8 mouse cellular contexts compared by ENCODE assay signal in the genomic region with DNA sequence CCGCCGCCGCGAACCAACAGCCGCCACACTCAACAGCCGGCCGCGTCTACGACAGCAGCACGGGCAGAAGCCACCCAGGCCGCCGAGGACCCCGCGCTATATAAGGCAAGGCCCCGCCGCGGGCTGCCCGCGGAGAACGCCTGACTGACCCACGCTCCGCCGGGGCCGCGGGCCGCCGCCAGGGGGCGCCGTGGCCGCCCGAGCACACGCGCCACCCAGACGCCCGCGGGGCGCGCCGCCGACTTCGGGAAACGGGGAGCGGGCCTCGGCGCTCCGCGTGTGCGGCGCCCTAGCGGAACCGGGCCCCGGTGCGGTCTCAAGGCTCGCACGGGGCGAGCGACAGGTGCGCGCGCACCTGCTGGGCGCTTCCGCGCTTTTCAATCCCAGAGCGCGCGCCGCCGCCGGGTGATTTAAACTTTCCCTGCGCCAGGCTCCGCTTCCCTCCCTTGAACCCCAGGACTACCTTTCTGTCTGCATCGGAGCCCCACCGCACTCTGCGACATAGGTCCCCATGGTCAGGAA. TPM values are rescaled to one million over a fixed set of nuclear protein-coding genes. Genes with fewer than 3 reads are reported as not detected.
DNase-seq lines count a peak whose midpoint lies in the region; ATAC-seq and TF ChIP-seq lines count a peak whose summit lies in the region.

A gene (minus strand): TSS at position 153 of the 522 bp plus-strand sequence.

- peak; percentile 95 for DNase-seq in CD4-positive, CD25-positive, alpha-beta regulatory T cell, adult 2 months (ENCODE audit: low read depth, low spot score)
- peak; percentile 68 for DNase-seq in brain, embryonic 18.5 days (ENCODE audit: low read depth, low spot score)
- peak; percentile 93 for DNase-seq in kidney, postnatal 0 days (ENCODE audit: low spot score)
- peak; percentile 60 for DNase-seq in liver, adult 2 months (ENCODE audit: extremely low read depth, low read depth, low spot score)
- DNase-seq in spleen, postnatal 36 days (ENCODE audit: low spot score in 2 of 2), result peak; percentile 92

- H3K36me3 ChIP-seq in erythroblast, embryonic 14.5 days (ENCODE audit: control insufficient read depth), result peaks cover 13% of the 10 kb centered on the region
- peaks cover 4% of the 10 kb centered on the region for H3K36me3 ChIP-seq in heart, embryonic 12.5 days
- no peaks in the 10 kb centered on the region for H3K36me3 ChIP-seq in kidney, postnatal 0 days (ENCODE audit: insufficient read depth, low read length)
- H3K36me3 ChIP-seq in liver, adult 2 months (ENCODE audit: control insufficient read depth, insufficient read depth, low read length), result peaks cover 5% of the 10 kb centered on the region

- peak within 1 kb of the TSS; percentile 89 for H3K4me3 ChIP-seq in erythroblast, embryonic 14.5 days (replicated peaks)
- H3K4me3 ChIP-seq in heart, embryonic 12.5 days, result peak within 1 kb of the TSS; percentile 80
- peak within 1 kb of the TSS; percentile 89 for H3K4me3 ChIP-seq in kidney, postnatal 0 days (replicated peaks; ENCODE audit: low read depth, low read length)
- peak within 1 kb of the TSS; percentile 77 for H3K4me3 ChIP-seq in liver, adult 2 months (ENCODE audit: insufficient read depth, low read depth, low read length)

- ATAC-seq in heart, embryonic 12.5 days (ENCODE audit: insufficient number of reproducible peaks, low FRiP score), result peak; percentile 100
- peak; percentile 100 for ATAC-seq in kidney, postnatal 0 days (replicated peaks; ENCODE audit: low FRiP score, low read depth)
- peak; percentile 94 for ATAC-seq in monocyte, adult 5-6 weeks (replicated peaks; ENCODE audit: insufficient number of reproducible peaks, low FRiP score, low TSS enrichment, poor library complexity, severe bottlenecking)

- peak; percentile 69; the same call in 1 of the 2 replicates for TF ChIP-seq POLR2A in liver, adult 2 months (IDR thresholded peaks at IDR 0.05; ENCODE audit: extremely low read depth, insufficient read depth, low read length)

- under 1% methylated on average over 70 of the region's 74 CpGs for WGBS in heart, embryonic 12.5 days
- under 1% methylated on average over 68 of the region's 74 CpGs for WGBS in kidney, postnatal 0 days
- under 1% methylated on average over 74 of the region's 74 CpGs for WGBS in liver, adult 2 months

- H3K27ac ChIP-seq in heart, embryonic 12.5 days (ENCODE audit: poor library complexity, severe bottlenecking), result peak within 1 kb of the TSS; percentile 94
- peak within 1 kb of the TSS; percentile 95 for H3K27ac ChIP-seq in kidney, postnatal 0 days
- peak within 1 kb of the TSS; percentile 56 for H3K27ac ChIP-seq in liver, adult 2 months (replicated peaks; ENCODE audit: insufficient read depth, low read depth, low read length)

- peak within 1 kb of the TSS; percentile 83 for H3K4me2 ChIP-seq in heart, embryonic 12.5 days
- peak within 1 kb of the TSS; percentile 65 for H3K4me2 ChIP-seq in kidney, postnatal 0 days (ENCODE audit: low read length)

- TF ChIP-seq CTCF in kidney, postnatal 0 days (IDR thresholded peaks at IDR 0.05; ENCODE audit: low read depth), result peak; percentile 41; the same call in 1 of the 2 replicates
- TF ChIP-seq CTCF in liver, adult 2 months (IDR thresholded peaks at IDR 0.05; ENCODE audit: low read depth, low read length), result peak; percentile 77

- peaks cover 4% of the 10 kb centered on the region for H3K27me3 ChIP-seq in erythroblast, embryonic 14.5 days (ENCODE audit: control insufficient read depth)
- H3K27me3 ChIP-seq in heart, embryonic 12.5 days (replicated peaks), result no peaks in the 10 kb centered on the region
- no peaks in the 10 kb centered on the region for H3K27me3 ChIP-seq in kidney, postnatal 0 days (ENCODE audit: insufficient read depth, low read length)
- H3K27me3 ChIP-seq in liver, adult 2 months (ENCODE audit: control insufficient read depth, insufficient read depth, low read length), result no peaks in the 10 kb centered on the region

- H3K4me1 ChIP-seq in erythroblast, embryonic 14.5 days (ENCODE audit: control insufficient read depth), result peaks cover 22% of the 10 kb centered on the region
- 0 out of 2 replicates have a peak, but pooled peaks cover 4% of the 10 kb centered on the region for H3K4me1 ChIP-seq in heart, embryonic 12.5 days (replicated peaks)
- H3K4me1 ChIP-seq in kidney, postnatal 0 days (replicated peaks; ENCODE audit: insufficient read depth, low read length), result no peaks in the 10 kb centered on the region
- peaks cover 5% of the 10 kb centered on the region; the same call in 1 of the 2 replicates for H3K4me1 ChIP-seq in liver, adult 2 months (ENCODE audit: control insufficient read depth, insufficient read depth, low read length)

- H3K9me3 ChIP-seq in erythroblast, embryonic 14.5 days (ENCODE audit: control insufficient read depth, low read length), result no peaks in the 10 kb centered on the region
- no peaks in the 10 kb centered on the region for H3K9me3 ChIP-seq in heart, embryonic 12.5 days (replicated peaks)
- no peaks in the 10 kb centered on the region for H3K9me3 ChIP-seq in kidney, postnatal 0 days (replicated peaks; ENCODE audit: low read length)

- peaks cover 3% of the 10 kb centered on the region; the same call in 1 of the 2 replicates for H3K79me2 ChIP-seq in liver, adult 2 months (ENCODE audit: control insufficient read depth, insufficient read depth, low read length)

- peak within 1 kb of the TSS; percentile 91 for H3K9ac ChIP-seq in heart, embryonic 12.5 days
- peak within 1 kb of the TSS; percentile 93 for H3K9ac ChIP-seq in kidney, postnatal 0 days (ENCODE audit: low read depth, low read length)
- H3K9ac ChIP-seq in liver, adult 2 months (ENCODE audit: low read depth, low read length), result peak within 1 kb of the TSS; percentile 76

RNA-seq across cellular contexts. Expression of the gene that starts here (rescaled TPM):
- 0.26 and 0.41 TPM in 2 replicates for polyA plus RNA-seq in erythroblast, embryonic 14.5 days (2012)
- 29.3 and 29.5 TPM in 2 replicates for polyA plus RNA-seq in heart, embryonic 12.5 days (2016; fragmentation: Nextera tagmentation; extraction: Ambion mirVana)
- 20.4 TPM in 2 replicates for polyA plus RNA-seq in kidney, postnatal 0 days (2015; fragmentation: Nextera tagmentation; extraction: Ambion mirVana)
- 6.7 and 7.2 TPM in 2 replicates for total RNA-seq in liver, adult 2 months (2014; rRNA removed)
- 0.63 and 1.1 TPM in 2 replicates for polyA plus RNA-seq in liver, adult 2 months (2012; rRNA removed)
- total RNA-seq in monocyte, adult 5-6 weeks (2017), result 8.4 to 27.0 TPM (median 24.3 TPM) in 3 replicates

Comparison
In these comparisons a context has a peak if more than half of its experiments do, and no peak if none do; other contexts are left out.
1. Peak in every context shown above with its lines: DNase-seq, ATAC-seq, H3K4me3 ChIP-seq and H3K27ac ChIP-seq.
2. RNA of the gene that starts here (polyA plus RNA-seq): 29.3 to 29.5 TPM in heart, embryonic 12.5 days and 20.4 TPM in kidney, postnatal 0 days; 0.63 to 1.1 TPM in liver, adult 2 months and 0.26 to 0.41 TPM in erythroblast, embryonic 14.5 days; every median in the first group is over 10 times any median in the second.